Mouse (Mus musculus) megakaryocyte, embryonic 14.5 days (primary cell): ENCODE data around the gene Samd8.

Experiments
- FLI1 ChIP-seq: IDR thresholded peaks from 2 replicates; pipeline ENCODE4 v1.6.1; 2012; ENCODE audit warnings: low read length, inconsistent platforms, mixed read lengths
- GATA1 ChIP-seq: IDR thresholded peaks from 3 replicates; pipeline ENCODE4 v1.6.1; 2012; ENCODE audit warnings: mixed read lengths, low read length, inconsistent platforms, borderline replicate concordance

DNA sequence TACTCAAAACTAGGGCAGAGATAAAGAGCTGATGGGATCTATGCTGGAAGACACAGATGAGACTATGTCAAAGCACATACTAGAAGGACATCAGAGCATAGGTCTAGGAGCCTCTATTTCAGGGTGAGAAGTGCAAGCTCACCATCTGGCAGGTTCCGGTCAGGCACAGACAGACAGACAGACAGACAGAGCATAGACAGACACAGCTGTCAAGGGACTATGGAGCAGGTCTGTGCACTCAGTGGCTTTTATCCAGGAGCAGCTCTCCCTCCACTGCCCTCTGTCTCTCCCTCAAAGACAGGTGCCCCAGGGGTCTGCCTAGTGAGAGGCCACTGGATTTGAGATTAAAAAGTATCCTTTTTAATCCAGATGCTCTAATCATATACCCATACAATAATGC is 6.2 kb upstream of the Samd8 start:
- TF ChIP-seq GATA1 (no peak), FLI1 (no peak)
